Mouse (Mus musculus) neutrophil, adult 83 days (primary cell): ENCODE measurements around the gene Fbxw26. TPM values are rescaled to one million over a fixed set of nuclear protein-coding genes. Genes with fewer than 3 reads are reported as not detected.

Source experiments
- total RNA-seq, 2 experiments: library from RNA; stranded (reverse); gene quantifications; one replicate each; pipeline ENCODE4 v1.2.4; 2023

The Fbxw26 gene
- not detected for total RNA-seq

DNA sequence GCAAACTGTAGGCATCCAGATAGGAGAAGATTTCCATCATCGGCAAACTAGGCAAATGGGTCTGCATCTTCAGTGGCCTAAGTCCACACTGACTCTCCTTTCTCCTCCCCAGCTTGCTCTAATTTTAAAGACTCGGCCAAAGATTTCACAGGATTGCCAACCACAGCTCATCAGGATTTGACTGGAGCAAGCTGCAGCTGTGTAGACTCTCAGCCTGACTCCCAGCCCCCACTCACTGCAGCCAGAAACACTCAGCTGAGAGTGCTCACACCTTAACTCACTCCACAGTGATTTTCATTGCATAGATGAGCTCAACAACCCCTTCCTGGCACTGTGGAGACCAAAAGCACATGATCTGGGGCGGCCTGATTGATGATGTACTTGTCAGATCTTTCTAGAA is at the start of gene Fbxw26:
Fbxw26 (minus strand) TSS at position 101 of the 400 bp plus-strand sequence.

DNA sequence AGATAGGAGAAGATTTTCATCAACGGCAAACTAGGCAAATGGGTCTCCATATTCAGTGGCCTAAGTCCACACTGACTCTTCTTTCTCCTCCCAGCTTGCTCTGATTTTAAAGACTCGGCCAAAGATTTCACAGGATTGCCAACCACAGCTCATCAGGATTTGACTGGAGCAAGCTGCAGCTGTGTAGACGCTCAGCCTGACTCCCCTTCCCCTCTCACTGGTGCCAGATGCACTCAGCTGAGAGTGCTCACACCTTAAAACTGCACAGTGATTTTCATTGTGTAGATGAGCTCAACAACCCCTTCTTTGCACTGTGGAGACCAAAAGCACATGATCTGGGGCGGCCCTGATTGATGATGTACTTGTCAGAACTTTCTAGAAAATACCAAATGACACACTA is 44.7 kb upstream of the Fbxw26 start, which contains the start of gene Fbxw27:
Fbxw27 (minus strand) TSS at position 101 of the 400 bp plus-strand sequence.

DNA sequence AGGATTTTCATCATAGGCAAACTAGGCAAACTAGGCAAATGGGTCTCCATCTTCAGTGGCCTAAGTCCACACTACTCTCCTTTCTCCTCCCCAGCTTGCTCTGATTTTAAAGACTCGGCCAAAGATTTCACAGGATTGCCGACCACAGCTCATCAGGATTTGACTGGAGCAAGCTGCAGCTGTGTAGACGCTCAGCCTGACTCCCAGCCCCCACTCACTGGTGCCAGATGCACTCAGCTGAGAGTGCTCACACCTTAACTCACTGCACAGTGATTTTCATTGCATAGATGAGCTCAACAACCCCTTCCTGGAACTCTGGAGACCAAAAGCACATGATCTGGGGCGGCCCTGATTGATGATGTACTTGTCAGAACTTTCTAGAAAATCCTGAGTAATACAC is 43.3 kb downstream of the Fbxw26 start, which contains the start of gene Fbxw18:
Fbxw18 (minus strand) TSS at position 101 of the 400 bp plus-strand sequence.

Other genes starting within 250 kb of the Fbxw26 start
- gene Fbxw15, start 177.8 kb downstream of the Fbxw26 start, total RNA-seq: not detected
- not detected for gene Fbxw24, start 120.0 kb downstream of the Fbxw26 start, total RNA-seq
- not detected for gene Fbxw25, start 81.4 kb downstream of the Fbxw26 start, total RNA-seq
- not detected for gene Fbxw18, start 43.4 kb downstream of the Fbxw26 start, total RNA-seq
- gene Fbxw27, start 44.6 kb upstream of the Fbxw26 start, total RNA-seq: not detected
- not detected for gene Spink8, start 66.2 kb upstream of the Fbxw26 start, total RNA-seq
- gene Nme6, start 86.7 kb upstream of the Fbxw26 start, total RNA-seq: 10 to 100 TPM; 13.3 to 13.7 TPM
- gene Camp, start 103.5 kb upstream of the Fbxw26 start, total RNA-seq: 1,000 to 10,000 TPM; 5,963 to 7,044 TPM
- 10 to 100 TPM; 34.3 to 38.7 TPM for gene Cdc25a, start 129.5 kb upstream of the Fbxw26 start, total RNA-seq
- 10 to 100 TPM; 81.0 to 93.2 TPM for gene Map4, start 185.4 kb upstream of the Fbxw26 start, total RNA-seq